Mouse (Mus musculus): Measurements from ENCODE around the gene Rab5c. TPM values are rescaled to one million over a fixed set of nuclear protein-coding genes. Genes with fewer than 3 reads are reported as not detected.
A peak's percentile ranks its signal among the peaks of the same experiment; 100 is the strongest.

The Rab5c gene
- polyA plus RNA-seq, 1 experiment = 183 TPM

DNA sequence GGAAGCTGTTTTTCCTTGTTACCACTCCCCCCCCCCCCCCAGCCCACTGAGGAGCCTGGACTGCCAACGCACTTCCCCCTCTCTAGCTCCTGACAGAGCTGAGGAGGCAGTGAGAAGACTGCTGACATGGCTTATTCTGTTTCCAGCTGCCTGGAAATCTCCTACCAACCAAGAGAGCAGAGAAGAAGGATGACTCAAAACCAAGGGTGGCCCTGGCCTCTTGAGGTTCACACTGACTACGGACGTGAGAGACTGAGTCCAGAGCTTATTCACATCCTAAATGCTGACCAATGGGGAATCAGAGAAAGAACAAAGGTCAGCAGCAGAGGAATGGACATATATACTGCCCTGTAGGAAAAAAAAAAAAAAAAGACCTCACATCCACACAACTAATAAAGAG lies 18.7 kb downstream of the Rab5c start:
- WGBS = 77% methylated on average over 3 of the region's 3 CpGs
- no peak for DNase-seq (ENCODE audit: low read depth in 1 of 2, low spot score in 2 of 2)
- Histone ChIP-seq H3K36me3 (ENCODE audit: control insufficient read depth, insufficient read depth, low read length) (peaks cover 39% of the 10 kb centered on the region), H3K27ac (ENCODE audit: insufficient read depth, low read length) (no peak overlapping the region), H3K27me3 (ENCODE audit: control insufficient read depth, insufficient read depth, low read length) (no peaks in the 10 kb centered on the region), H3K4me1 (ENCODE audit: control insufficient read depth, insufficient read depth, insufficient read length) (peaks cover 20% of the 10 kb centered on the region), H3K4me3 (ENCODE audit: extremely low read depth, insufficient read depth, insufficient read length) (no peak overlapping the region)
- TF ChIP-seq CTCF (IDR thresholded peaks at IDR 0.05; ENCODE audit: extremely low read depth, insufficient read depth, insufficient read length, insufficient replicate concordance) = no peak
- no peak for TF ChIP-seq POLR2A (IDR thresholded peaks at IDR 0.05; ENCODE audit: low read depth, low read length)

DNA sequence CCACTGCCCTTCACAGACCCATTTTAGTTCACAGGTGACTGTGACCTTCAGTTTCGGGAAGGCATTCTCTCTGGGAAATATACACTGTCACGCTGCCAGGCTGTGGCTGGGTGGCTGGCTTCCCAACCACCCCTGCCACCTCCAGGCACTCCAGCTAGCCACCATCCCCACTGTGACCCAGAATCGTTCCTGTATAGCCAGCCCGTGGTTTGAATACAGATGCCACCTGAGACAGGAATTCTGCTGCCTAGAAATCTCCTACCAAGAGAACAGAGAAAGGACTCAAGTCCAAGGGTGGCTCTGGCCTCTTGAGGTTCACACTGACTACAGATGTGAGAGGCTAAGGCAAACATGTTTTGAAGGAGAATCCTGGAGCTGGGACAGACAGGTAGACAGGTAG lies 19.1 kb downstream of the Rab5c start:
- Histone ChIP-seq H3K27me3 (ENCODE audit: control insufficient read depth, insufficient read depth, low read length) (no peaks in the 10 kb centered on the region), H3K4me3 (ENCODE audit: extremely low read depth, insufficient read depth, insufficient read length) (no peak overlapping the region), H3K4me1 (ENCODE audit: control insufficient read depth, insufficient read depth, insufficient read length) (peaks cover 25% of the 10 kb centered on the region), H3K27ac (ENCODE audit: insufficient read depth, low read length) (no peak overlapping the region), H3K36me3 (ENCODE audit: control insufficient read depth, insufficient read depth, low read length) (peaks cover 39% of the 10 kb centered on the region)
- no peak for DNase-seq (ENCODE audit: low read depth in 1 of 2, low spot score in 2 of 2)
- 86% methylated on average over 4 of the region's 4 CpGs for WGBS
- TF ChIP-seq POLR2A (IDR thresholded peaks at IDR 0.05; ENCODE audit: low read depth, low read length) (no peak), CTCF (IDR thresholded peaks at IDR 0.05; ENCODE audit: extremely low read depth, insufficient read depth, insufficient read length, insufficient replicate concordance) (no peak)

DNA sequence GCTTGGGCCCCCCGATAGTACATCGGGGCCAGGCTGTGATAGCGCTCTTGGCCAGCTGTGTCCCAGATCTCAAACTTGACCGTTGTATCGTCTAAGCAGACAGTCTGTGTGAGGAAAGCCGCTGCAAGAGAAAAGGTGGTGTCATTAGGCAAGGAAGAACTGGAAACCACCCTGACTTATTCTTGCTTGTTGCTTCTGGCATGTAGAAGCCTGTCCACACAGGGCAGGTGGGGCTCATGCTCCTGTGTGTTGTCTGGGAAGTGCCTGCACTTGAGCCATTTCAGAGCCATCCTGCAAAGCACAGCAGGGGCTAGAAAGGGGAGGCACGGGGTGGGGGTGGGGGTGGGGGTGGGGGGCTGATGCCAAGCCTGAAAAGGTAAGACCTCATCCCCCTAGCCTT lies 19.6 kb downstream of the Rab5c start:
- WGBS = 94% methylated on average over 7 of the region's 7 CpGs
- DNase-seq (ENCODE audit: low read depth in 1 of 2, low spot score in 2 of 2) = no peak
- peaks cover 39% of the 10 kb centered on the region for H3K36me3 ChIP-seq (ENCODE audit: control insufficient read depth, insufficient read depth, low read length)
- no peak overlapping the region for H3K27ac ChIP-seq (ENCODE audit: insufficient read depth, low read length)
- peaks cover 28% of the 10 kb centered on the region for H3K4me1 ChIP-seq (ENCODE audit: control insufficient read depth, insufficient read depth, insufficient read length)
- H3K4me3 ChIP-seq (ENCODE audit: extremely low read depth, insufficient read depth, insufficient read length) = no peak overlapping the region
- no peak for TF ChIP-seq POLR2A (IDR thresholded peaks at IDR 0.05; ENCODE audit: low read depth, low read length)
- TF ChIP-seq CTCF (IDR thresholded peaks at IDR 0.05; ENCODE audit: extremely low read depth, insufficient read depth, insufficient read length, insufficient replicate concordance) = no peak
- H3K27me3 ChIP-seq (ENCODE audit: control insufficient read depth, insufficient read depth, low read length) = no peaks in the 10 kb centered on the region

GRCm38 (mm10) chr11:100716649-100717048 lies 21.4 kb downstream of the Rab5c start:
- Histone ChIP-seq H3K27me3 (ENCODE audit: control insufficient read depth, insufficient read depth, low read length) (no peaks in the 10 kb centered on the region), H3K27ac (ENCODE audit: insufficient read depth, low read length) (no peak overlapping the region), H3K4me1 (ENCODE audit: control insufficient read depth, insufficient read depth, insufficient read length) (peaks cover 30% of the 10 kb centered on the region), H3K4me3 (ENCODE audit: extremely low read depth, insufficient read depth, insufficient read length) (no peak overlapping the region), H3K36me3 (ENCODE audit: control insufficient read depth, insufficient read depth, low read length) (peaks cover 39% of the 10 kb centered on the region)
- no peak for DNase-seq (ENCODE audit: low read depth in 1 of 2, low spot score in 2 of 2)
- TF ChIP-seq POLR2A (IDR thresholded peaks at IDR 0.05; ENCODE audit: low read depth, low read length) = no peak
- TF ChIP-seq CTCF (IDR thresholded peaks at IDR 0.05; ENCODE audit: extremely low read depth, insufficient read depth, insufficient read length, insufficient replicate concordance) = no peak
- WGBS = 92% methylated on average over 3 of the region's 3 CpGs

DNA sequence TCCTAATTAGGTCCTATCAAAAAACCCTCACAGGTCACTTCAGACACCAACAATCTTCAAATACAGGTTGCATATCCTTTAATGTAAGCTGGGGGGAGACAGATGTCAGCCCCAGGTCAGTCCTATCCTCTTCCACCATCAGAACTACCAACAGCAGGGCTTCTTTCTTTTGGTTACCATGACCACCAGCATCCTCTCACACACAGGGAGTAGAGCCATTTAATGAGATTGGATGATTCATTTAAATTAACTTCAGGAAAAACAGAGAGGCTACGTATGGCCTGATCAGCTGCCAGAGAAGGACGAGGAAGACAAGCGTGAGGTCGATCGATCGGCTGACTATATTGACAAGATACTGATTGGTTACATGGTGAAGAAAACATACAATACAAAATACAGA lies 23.1 kb downstream of the Rab5c start:
- Histone ChIP-seq H3K36me3 (ENCODE audit: control insufficient read depth, insufficient read depth, low read length) (peaks cover 44% of the 10 kb centered on the region), H3K27me3 (ENCODE audit: control insufficient read depth, insufficient read depth, low read length) (no peaks in the 10 kb centered on the region), H3K4me1 (ENCODE audit: control insufficient read depth, insufficient read depth, insufficient read length) (peaks cover 28% of the 10 kb centered on the region), H3K4me3 (ENCODE audit: extremely low read depth, insufficient read depth, insufficient read length) (no peak overlapping the region), H3K27ac (ENCODE audit: insufficient read depth, low read length) (no peak overlapping the region)
- no peak for DNase-seq (ENCODE audit: low read depth in 1 of 2, low spot score in 2 of 2)
- 97% methylated on average over 6 of the region's 6 CpGs for WGBS
- no peak for TF ChIP-seq CTCF (IDR thresholded peaks at IDR 0.05; ENCODE audit: extremely low read depth, insufficient read depth, insufficient read length, insufficient replicate concordance)
- no peak for TF ChIP-seq POLR2A (IDR thresholded peaks at IDR 0.05; ENCODE audit: low read depth, low read length)

DNA sequence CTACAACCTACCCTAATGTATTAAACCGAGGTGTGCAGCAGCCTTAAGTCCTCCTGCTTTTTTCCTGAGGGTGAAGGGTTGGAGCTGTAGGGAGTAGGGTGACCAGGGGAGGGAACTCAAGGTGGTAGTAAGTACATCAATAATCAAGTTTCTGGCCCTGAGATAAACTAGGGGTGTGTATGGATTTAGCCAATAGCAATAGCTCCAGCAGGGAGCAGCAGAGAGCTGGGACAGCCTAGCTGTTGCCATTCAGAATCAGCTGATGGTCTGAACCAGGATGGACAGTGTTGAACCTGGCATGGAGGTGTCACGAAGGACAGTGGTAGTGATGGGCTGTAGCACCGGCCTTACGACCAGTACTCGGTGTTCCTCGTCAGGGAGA lies 23.5 kb downstream of the Rab5c start:
- TF ChIP-seq CTCF (IDR thresholded peaks at IDR 0.05; ENCODE audit: extremely low read depth, insufficient read depth, insufficient read length, insufficient replicate concordance) (peak; percentile 57; the same call in 1 of the 2 replicates), POLR2A (IDR thresholded peaks at IDR 0.05; ENCODE audit: low read depth, low read length) (no peak)
- DNase-seq (ENCODE audit: low read depth in 1 of 2, low spot score in 2 of 2) = peak in 1 of 2 experiments; percentile 69

GRCm38 (mm10) chr11:100713735-100714533 lies 24.1 kb downstream of the Rab5c start, which contains the start of gene Hspb9:
Gene Hspb9, plus strand, starts transcription at chr11:100713850.
- peaks cover 38% of the 10 kb centered on the region for H3K36me3 ChIP-seq (ENCODE audit: control insufficient read depth, insufficient read depth, low read length)

More for the DNA sequence above, 23.5 kb downstream of the Rab5c start:
- 54% methylated on average over 6 of the region's 6 CpGs for WGBS
- Histone ChIP-seq H3K27me3 (ENCODE audit: control insufficient read depth, insufficient read depth, low read length) (no peaks in the 10 kb centered on the region), H3K36me3 (ENCODE audit: control insufficient read depth, insufficient read depth, low read length) (peaks cover 40% of the 10 kb centered on the region), H3K4me1 (ENCODE audit: control insufficient read depth, insufficient read depth, insufficient read length) (peaks cover 28% of the 10 kb centered on the region), H3K4me3 (ENCODE audit: extremely low read depth, insufficient read depth, insufficient read length) (peak overlapping the region; percentile 56; the same call in 1 of the 2 replicates), H3K27ac (ENCODE audit: insufficient read depth, low read length) (peak overlapping the region; percentile 86)

More at GRCm38 (mm10) chr11:100713735-100714533, 24.1 kb downstream of the Rab5c start, which contains the start of gene Hspb9:
- H3K27ac ChIP-seq (ENCODE audit: insufficient read depth, low read length) = peak within 1 kb of the TSS; percentile 86
- no peaks in the 10 kb centered on the region for H3K27me3 ChIP-seq (ENCODE audit: control insufficient read depth, insufficient read depth, low read length)
- peak within 1 kb of the TSS; percentile 56 for H3K4me3 ChIP-seq (ENCODE audit: extremely low read depth, insufficient read depth, insufficient read length)
- TF ChIP-seq CTCF (IDR thresholded peaks at IDR 0.05; ENCODE audit: extremely low read depth, insufficient read depth, insufficient read length, insufficient replicate concordance) (no peak), POLR2A (IDR thresholded peaks at IDR 0.05; ENCODE audit: low read depth, low read length) (no peak; the same call in 1 of the 2 replicates)
- WGBS = 3% methylated on average over 38 of the region's 38 CpGs
- peaks cover 28% of the 10 kb centered on the region for H3K4me1 ChIP-seq (ENCODE audit: control insufficient read depth, insufficient read depth, insufficient read length)
- peak in 1 of 2 experiments; percentile 82 for DNase-seq (ENCODE audit: low read depth in 1 of 2, low spot score in 2 of 2)
